Mouse (Mus musculus): Measurements from ENCODE around the gene Wif1.

Gene Wif1

DNA sequence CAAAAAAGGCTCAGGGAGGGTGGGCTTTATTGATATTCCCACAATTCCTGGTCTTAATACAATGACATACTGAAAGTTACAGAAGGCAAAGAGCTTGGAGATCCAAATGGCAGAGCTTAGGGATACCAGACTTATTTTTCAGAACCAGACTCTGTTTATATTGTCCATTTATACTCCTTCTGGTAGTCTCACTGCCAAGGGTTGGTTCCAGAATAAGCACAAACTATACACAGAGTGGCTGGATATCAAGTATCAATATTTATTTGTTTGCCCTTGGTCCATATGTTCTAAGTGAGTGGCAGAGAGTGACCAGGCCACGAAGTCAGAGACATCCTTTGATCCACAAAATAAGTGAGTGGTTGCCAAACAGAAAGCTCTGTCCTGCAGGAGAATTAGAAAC lies 34.2 kb downstream of the Wif1 start:
- in situ Hi-C loops (cut with MboI, MseI): no loop called here

- in situ Hi-C loops (cut with MboI, MseI): no loop called here
Observed at GRCm38 (mm10) chr10:121070742-121071141, 37.0 kb downstream of the Wif1 start.

GRCm38 (mm10) chr10:121080500-121080899 lies 46.7 kb downstream of the Wif1 start:
- in situ Hi-C loops (cut with MboI, MseI): no loop called here

DNA sequence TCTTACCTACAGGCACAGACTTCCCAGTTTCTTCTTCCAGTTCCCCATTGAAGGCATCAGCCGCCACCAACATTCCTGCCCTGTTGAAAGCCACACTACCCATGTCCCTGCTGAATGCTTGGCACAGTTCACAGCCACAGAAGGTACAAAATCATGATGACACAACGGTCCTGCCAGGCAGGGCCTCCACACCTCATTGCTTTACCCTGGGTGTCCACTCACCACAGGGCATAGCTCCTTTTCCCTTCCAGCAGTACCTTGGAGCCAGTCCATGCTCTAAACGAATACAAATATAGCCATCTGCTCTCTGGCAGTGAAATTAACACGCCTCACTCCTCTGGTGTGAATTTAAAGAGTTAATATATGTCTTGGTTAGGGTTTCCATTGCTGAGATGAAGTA lies 49.1 kb downstream of the Wif1 start:
- in situ Hi-C loops (cut with MboI, MseI): no loop called here

DNA sequence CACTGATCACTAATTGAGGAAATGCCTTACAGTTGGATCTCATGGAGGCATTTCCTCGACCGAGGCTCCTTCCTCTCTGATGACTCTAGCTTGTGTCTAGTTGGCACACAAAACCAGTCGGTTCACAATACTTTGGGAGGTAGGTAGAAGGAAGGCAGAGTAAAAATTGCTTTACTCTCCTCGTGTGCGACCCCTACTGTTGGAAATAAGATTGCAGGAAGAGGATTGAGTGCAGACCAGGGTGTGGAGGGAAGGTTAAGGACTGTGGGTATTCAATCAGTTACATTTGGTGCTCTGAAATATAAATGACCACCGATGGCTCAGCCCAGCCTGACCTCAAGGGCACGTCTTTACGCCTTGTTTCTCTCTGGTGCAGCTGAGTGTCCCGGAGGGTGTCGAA lies 49.8 kb downstream of the Wif1 start:
- in situ Hi-C loops (cut with MboI, MseI): no loop called here

- in situ Hi-C loops (cut with MboI, MseI): no loop called here
Observed at GRCm38 (mm10) chr10:121088679-121089078, 54.9 kb downstream of the Wif1 start.

GRCm38 (mm10) chr10:121089312-121089711 lies 55.6 kb downstream of the Wif1 start:
- in situ Hi-C loops (cut with MboI, MseI): no loop called here

- in situ Hi-C loops (cut with MboI, MseI): no loop called here
Observed at GRCm38 (mm10) chr10:121090006-121090405, 56.2 kb downstream of the Wif1 start.

GRCm38 (mm10) chr10:121095948-121096347 lies 62.2 kb downstream of the Wif1 start:
- in situ Hi-C loops (cut with MboI, MseI): no loop called here

DNA sequence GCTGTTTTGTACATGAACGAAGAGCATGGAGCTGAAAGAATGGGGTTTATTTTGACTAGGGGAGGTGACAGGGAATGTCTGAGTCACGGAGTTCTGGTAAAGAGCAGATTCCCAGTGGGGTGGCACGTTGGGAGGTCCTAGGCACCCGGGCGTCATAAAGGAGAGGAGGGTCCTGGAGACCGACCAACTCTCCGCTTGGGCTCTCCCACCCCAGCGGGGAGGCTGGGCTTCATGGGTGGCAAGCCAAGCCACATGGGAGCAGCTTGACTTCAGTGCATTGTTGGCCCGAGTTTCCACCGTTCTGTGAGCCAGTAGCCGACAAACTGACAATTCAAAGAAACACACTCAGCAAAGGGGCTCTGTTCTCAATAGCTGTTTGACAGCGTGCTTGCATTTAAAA lies 64.5 kb downstream of the Wif1 start:
- in situ Hi-C loops (cut with MboI, MseI): no loop called here

DNA sequence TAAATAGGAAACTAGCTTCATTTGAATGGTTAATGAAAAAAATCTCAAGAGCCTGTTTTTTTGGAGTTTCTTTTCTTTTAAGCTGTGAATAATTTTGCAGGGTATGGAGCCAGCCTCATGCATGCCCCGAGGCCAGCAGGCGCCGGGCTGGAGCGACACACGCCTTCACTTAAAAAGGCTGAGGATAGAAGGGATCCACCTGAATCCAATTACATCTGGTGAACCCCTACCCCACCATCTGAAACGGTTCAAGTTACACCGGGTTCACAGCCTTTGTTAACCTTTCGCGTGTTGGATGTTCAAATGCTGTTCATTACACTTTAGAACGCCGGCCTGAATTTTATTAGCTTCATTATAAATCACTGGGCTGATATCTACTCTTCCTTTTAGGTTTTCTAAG lies 65.9 kb downstream of the Wif1 start:
- in situ Hi-C loops (cut with MboI, MseI): no loop called here

DNA sequence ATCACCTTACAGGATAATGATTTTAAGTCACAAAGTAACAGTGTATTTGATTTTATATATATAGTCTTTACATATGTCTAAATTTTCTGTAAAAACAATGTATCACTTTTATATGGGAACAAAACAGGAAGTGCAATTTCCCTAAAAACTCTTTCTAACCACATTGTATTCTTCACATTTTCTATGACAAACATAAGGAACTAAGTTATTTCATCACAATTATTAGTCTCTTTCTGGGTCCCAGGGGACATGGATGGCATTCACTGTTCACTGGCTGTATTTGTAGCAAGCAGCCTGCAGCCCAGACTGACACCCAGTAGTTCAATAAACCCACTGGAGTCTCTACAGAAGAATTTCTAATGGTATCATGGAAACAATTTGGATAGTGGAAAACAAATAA lies 82.4 kb downstream of the Wif1 start:
- in situ Hi-C loops (cut with MboI, MseI): no loop called here

- in situ Hi-C loops (cut with MboI, MseI): no loop called here
Observed at GRCm38 (mm10) chr10:121116636-121117035, 82.9 kb downstream of the Wif1 start.

DNA sequence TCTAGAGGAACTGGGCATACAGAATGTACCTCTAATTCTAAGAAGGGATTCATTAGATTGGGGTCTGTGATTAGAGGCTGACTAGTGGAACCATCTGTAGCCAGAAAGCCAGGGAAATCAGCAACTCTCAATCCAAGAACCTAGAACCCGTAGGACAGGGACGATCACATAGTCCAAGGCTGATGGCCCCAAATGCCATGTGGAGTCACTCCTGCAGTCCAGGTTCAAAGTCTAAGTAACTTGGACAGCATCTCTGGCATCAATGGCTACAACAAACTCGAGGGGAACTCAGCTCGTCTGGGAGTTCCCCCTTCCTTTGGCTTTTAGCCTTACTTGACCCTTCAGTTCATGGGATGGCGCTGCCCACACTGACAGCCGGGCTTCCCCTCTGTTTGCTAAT lies 87.0 kb downstream of the Wif1 start:
- in situ Hi-C loops (cut with MboI, MseI): no loop called here

- in situ Hi-C loops (cut with MboI, MseI): no loop called here
Observed at GRCm38 (mm10) chr10:121124481-121124880, 90.7 kb downstream of the Wif1 start.

GRCm38 (mm10) chr10:121129000-121129925 lies 95.5 kb downstream of the Wif1 start:
- in situ Hi-C loops (cut with MboI, MseI): loop anchor here (5.0 kb wide), 1 partner anchor 128 kb away; no protein-coding TSS in a partner anchor
